Mouse (Mus musculus) ovary, adult 18-20 months (tissue): ENCODE results near the gene Siglec1.
A peak's percentile ranks its signal among the peaks of the same experiment; 100 is the strongest.

Experiments used
- DNase-seq: peaks from one replicate; pipeline ENCODE4 v3.0.0; 2022; ENCODE audit warnings: low spot score, mixed read lengths

The Siglec1 gene

DNA sequence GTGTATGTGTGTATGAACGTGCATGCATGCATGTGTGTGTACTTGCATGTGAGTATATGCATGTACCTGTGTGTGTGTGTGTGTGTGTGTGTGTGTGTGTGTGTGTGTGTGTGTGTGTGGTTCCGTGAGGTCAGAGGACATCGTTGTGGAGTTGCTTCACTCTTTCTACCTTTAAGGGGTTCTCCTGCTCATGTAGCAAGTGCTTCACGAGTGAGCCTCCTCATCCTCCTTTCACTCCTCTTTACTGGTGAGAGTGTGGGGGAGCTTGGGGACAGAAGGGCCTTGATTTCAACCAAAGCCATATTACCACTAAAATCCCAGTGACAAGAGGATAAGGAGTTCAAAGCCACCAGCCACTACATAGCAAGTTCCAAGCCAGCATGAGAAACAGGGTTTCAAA is 10.5 kb upstream of the Siglec1 start:
- DNase-seq: no peak

GRCm38 (mm10) chr2:131096101-131096795 is 9.7 kb upstream of the Siglec1 start:
- DNase-seq: peak; percentile 20

GRCm38 (mm10) chr2:131094823-131095222 is 8.3 kb upstream of the Siglec1 start:
- DNase-seq: peak; percentile 30

- no peak for DNase-seq
Measured at GRCm38 (mm10) chr2:131093577-131093976, 7.0 kb upstream of the Siglec1 start.

DNA sequence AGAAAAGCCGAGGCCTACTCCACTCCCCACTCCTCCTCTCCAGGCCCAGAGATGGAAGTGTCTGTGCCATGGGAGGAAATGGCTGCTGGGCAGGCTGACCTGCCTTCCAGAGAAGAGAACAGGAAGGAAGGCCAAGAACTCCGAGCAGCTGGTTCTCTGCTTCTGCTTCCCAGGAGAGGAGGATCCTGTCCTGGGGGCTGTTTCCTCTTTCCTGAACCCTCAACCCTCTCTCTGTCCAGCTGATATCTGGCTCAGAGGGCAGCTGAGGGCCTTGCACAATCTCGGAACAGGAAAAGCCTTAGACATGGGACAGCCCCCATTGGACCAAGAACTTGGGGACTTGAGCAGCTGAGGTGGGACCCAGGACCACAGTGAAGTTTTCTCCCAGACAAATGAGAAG is 4.3 kb upstream of the Siglec1 start:
- no peak for DNase-seq

GRCm38 (mm10) chr2:131089634-131090033 is 3.1 kb upstream of the Siglec1 start:
- no peak for DNase-seq

DNA sequence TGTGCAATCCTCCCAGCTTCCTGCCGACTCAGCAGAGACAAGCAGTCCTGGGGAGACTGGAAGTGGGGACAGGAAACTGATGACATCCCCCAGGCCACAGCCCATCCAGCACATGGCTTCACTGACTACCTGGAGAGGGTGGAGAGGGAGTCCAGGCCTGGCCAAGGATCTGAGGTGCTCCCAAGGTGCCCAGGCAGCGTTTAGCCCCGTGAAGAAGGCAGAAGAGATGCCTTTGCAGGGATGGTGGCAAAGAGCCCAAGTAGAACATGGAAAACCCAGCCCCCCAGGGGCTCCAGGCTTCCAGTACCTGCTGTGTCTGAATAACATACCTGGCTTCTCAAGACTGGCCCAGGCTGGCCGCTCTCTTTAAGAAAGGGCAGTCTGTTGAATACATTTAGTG is 2.0 kb upstream of the Siglec1 start:
- no peak for DNase-seq

GRCm38 (mm10) chr2:131084206-131084605 is 2.4 kb downstream of the Siglec1 start:
- DNase-seq: no peak

DNA sequence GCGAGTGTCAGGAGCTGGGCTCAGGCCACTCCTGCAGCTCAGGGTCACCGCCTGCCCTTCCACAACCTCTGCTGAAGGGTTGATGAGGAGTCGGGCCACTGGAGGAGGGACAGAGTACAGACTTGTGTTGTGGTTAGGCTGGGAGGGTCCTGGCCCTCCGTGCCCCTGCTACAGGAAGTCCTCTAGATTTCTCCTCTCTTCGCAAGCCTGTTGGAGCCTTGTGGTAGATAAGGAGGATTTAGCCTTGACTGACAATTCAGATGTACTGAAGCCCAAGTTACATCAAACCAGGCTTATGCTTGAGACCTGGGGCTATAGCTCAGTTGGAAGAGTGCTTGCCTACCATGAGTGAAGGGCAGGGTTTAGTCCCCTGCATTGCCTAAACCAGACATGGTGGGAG is 6.1 kb downstream of the Siglec1 start:
- DNase-seq: no peak

GRCm38 (mm10) chr2:131072536-131072935 is 14.0 kb downstream of the Siglec1 start:
- DNase-seq: no peak

DNA sequence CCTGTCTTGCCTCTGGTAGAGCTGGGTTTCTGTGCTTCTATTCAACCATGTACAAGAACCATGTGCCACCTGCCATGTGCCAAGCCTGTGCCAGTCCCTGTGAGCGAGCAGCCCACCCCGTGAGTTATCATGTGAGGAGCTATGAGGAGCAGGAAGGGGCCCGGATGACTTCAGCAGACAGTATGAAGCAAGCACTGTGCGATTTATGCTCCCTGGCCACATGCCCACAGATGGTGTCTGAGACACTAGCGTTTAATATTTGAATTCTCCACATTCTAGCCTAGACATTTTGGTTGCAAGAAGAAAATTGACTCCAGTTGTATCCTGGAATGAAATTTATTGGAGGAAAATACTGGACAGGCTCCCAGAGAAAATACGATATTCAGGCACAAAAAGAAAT is 19.1 kb downstream of the Siglec1 start:
- DNase-seq: no peak

GRCm38 (mm10) chr2:131066342-131066741 is 20.2 kb downstream of the Siglec1 start:
- DNase-seq: no peak

DNA sequence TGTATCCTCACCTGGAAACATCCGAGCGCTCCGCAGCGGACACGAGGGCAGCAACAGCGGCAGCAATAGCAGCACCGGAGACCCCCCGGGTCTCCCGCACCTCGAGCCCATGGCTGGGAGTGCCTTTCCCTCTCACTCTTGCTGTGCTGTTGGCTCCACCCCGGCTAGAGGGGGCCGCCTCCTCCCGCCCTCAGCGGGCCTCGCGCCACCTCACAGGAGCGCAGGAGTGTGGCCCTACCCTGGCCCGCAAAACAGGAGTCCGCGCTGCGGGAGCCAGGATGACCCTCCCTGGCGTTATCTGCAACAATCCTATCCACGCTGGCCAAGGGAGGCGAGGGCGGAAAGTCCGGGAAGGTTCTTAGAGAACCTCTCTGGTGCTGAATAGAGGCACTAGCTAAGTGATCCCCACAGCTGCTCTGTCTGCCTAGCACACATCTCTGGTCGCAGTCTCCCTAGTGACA is 23.1 kb downstream of the Siglec1 start, which contains the start of gene Adam33:
Gene Adam33, minus strand, starts transcription at position 411 of the 461 bp plus-strand sequence.
- DNase-seq: no peak

DNA sequence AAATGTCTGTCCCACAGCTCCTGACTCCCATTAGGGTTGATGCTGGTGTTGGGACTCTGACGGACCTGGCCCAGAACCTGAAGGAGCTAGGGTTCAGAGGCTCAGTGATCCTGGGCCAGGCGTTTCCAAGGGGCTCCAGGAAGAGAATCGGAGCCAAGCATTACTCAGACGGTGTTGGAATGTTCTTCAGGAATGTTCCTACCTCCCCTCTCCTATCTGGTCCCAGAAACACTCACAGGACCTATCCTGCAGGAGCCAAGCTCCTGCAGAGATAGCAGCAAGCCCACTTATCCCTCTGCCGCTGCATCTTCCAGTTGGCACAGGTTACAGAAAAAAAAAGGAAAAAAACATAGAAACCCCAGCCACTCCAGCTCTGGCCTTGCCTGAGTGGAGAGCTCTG is 25.0 kb downstream of the Siglec1 start:
- no peak for DNase-seq

- no peak for DNase-seq
Measured at GRCm38 (mm10) chr2:131060784-131061183, 25.8 kb downstream of the Siglec1 start.

DNA sequence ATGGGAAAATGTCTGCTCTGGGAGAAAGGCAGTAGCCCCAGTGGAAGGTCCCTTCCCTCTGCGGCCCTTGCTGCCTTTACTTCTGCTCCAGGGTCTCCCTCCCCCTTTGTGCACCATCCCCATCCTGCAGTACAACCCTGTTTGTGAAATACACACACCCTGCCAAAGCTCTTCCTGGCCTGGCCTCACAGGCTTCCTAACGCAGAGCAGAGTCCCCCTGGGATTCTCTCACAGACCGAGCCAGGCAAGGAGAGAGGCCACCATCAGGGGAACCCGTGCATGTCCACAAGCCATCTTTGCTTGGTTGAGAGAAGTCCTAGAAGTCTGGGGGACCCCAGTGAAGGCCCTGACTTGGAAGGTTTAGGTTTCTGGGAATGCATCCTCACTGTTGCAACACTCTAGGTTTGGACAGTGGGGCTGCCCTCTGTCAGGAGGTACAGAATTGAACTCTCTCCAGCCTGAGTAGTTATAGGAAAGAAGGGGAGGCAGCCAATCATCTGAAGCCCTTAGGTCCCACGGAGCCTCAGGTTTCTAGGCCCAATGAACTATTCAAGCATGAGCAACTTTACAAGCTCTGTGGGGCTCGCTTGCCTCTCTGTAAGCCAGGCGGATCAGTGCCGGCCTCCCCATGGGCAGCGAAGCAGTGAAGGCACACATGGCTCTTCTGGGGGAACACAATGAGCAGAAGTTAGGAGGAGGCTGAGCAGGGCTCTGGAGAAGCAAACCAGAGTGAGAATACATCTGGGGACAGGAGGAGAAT is 26.6 kb downstream of the Siglec1 start:
- DNase-seq: no peak

GRCm38 (mm10) chr2:131059377-131059776 is 27.2 kb downstream of the Siglec1 start:
- peak; percentile 79 for DNase-seq

DNA sequence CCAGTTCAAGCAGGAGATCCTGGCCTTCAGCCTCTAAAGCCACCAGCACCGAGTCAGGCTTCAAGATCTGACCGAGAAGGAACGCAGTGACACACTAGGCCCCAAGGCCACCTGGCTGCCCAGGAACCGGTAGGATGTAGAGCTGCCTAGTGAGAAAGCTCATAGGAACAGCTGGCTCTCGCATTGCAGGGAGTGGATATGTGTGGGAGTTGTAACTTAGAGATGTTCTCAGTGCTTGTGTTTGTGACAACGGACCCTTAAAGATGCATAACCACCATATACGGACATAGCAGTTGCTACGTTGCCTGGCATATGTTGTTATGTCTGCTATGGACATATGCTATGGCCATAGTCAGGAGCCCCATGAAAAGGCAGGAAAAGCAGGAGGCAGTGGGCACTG is 27.9 kb downstream of the Siglec1 start:
- DNase-seq: no peak

DNA sequence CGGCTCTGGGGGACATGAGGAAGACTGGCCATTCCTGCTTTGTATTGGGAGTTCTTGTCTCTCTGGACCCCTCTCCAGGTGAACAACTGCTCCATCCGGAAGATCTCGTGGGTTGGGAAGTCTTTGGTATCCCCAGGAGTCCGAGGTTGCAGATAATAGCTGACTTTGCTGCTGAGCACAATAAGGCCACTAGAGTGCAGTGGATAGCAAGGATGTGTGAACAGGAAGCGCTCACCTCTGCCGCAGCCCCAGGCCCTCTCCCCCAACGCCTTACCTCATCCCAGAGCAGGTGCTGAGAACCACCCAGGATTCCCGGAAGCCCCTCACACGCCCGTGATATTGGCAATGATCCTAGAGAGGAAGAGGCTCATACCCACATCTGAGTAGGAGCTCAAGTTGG is 30.4 kb downstream of the Siglec1 start:
- no peak for DNase-seq

GRCm38 (mm10) chr2:131055631-131056030 is 30.9 kb downstream of the Siglec1 start:
- DNase-seq: no peak

DNA sequence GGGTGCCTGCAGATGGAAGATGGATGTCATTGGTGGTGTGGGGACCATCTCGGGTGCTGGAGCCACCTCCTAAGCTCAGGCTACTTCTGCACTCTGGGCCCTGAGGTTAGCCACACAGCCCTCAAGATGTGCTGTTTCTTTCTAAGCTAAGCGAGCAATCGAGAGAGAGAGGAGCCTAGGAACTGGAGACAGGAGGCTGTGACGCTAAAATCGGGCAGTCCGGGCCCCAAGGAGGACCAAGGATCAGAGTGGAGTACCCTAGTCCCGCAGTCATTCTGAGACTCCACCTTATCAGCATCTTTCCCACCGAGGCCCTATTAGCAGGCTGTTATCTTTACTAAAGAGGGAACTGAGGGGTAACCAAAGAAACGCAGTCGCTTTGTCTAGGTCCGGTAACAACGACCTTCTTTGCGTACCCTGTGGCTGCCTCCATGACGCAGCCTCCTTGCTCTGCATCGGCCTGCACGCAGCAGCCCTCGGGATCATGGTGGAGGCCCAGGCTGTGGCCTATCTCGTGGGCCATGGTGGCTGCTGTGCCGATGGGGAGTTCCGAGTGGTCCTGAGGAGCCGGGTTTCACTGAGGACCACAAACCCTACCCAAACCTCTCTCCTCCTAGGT is 31.8 kb downstream of the Siglec1 start:
- DNase-seq: no peak

DNA sequence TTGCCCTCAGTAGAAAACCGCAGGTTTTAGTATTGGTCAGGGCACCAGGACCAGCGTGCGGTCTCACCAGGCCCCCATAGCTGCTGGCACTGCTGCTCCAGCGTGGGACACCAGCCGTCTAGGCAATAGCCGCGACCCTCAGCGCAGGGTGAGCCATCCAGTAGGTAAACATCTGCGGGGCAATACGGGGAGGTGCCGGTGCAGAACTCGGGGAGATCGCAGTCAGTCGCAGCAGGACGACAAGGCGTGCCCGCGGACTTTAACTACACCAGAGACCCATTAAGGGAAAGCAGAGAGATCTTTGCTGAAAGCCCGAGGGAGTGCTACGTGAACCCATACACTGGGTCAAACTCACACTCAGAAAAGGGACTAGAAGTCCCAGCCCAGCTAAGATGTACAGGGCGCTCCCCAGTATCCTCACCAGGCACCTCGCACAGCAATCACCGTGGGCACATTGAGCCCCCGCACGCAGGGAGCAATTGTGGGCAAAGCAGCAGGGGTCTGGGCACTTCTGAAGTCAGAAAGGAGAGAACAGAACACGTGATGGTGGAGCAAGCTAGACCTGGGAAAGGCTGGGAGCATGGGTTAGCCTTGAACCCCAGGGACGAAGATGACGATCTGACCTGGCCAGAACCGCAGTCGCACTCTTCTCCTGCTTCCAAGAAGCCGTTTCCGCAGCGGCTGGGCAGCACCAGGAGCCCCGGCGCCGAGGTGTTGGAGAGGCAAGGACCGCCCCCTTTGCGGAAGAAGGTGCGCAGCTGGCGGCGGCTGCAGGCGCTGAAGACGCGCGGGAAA is 32.5 kb downstream of the Siglec1 start:
- DNase-seq: no peak
